Mouse (Mus musculus) gastrocnemius, adult 2 months (tissue): ENCODE measurements at regions not wholly inside any gene's neighbourhood (a gene's known extent, or its start where the extent isn't known, plus 50 kb on each side); places are given as distances from the start of the nearest gene placed in this dataset.

Experiments used
- DNase-seq: peaks from one replicate; pipeline ENCODE4 v3.0.0; 2022
- H3K27ac ChIP-seq: fragments of 200-600 bp; 2 replicates; pipeline ENCODE4 v1.8.1; 2022; ENCODE audit warnings: mild to moderate bottlenecking
- H3K4me3 ChIP-seq: fragments of 200-600 bp; 2 replicates; pipeline ENCODE4 v1.8.1; 2022; ENCODE audit warnings: mild to moderate bottlenecking, moderate library complexity
- CTCF ChIP-seq: fragments of 200-600 bp; IDR thresholded peaks from 2 replicates; pipeline ENCODE4 v1.8.1; 2022; ENCODE audit warnings: antibody characterized with exemption, mild to moderate bottlenecking, moderate library complexity
- intact Hi-C: fragments of 180-260 bp; cut with DNase I; formaldehyde crosslinking; loops from one replicate; pipeline ENCODE4 v1.15.1; 2025

DNA sequence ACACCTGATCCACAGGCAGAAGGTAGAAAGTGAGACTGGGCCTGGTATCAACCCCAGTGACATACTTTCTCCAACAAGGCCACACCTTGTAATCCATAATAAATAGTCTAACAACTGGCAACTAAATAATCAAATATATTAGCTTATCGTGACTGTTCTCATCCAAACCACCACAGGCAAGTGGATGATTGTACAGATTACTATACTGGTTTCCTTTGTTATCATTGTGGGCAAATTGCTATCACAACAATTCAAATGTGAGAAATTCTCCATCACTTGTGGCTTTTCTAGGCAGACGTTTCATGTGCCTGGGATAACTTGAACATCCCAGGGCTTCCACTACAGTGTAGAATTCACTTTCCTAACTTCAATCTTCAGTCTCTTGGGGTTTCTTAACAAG lies 112.6 kb upstream of the Max start:
- H3K4me3 ChIP-seq: no peak overlapping the region
- no peak for TF ChIP-seq CTCF
- no peak for DNase-seq
- intact Hi-C loops: no loop called here
- H3K27ac ChIP-seq: no peak overlapping the region

DNA sequence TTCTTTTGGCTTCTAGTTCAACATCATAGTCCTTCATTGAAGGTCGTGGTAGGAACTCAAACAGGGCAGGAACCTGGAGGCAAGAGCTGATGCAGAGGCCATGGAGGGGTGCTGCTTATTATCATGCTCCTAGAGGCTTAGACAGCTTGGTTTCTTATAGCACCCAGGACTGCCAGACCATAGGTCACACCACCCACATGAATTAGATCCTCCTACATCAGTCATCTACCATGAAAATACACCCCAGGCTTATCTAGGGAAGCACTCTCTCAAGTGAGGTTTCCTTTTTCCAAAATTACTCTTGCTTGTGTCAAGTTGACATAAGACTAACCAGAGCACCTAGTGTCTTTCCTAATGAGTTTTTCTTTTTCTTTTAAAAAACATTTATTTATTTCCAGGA lies 109.7 kb upstream of the Max start:
- intact Hi-C loops: no loop called here
- DNase-seq: no peak
- no peak overlapping the region for H3K4me3 ChIP-seq

GRCm38 (mm10) chr12:77067938-77068337 lies 105.9 kb upstream of the Max start:
- intact Hi-C loops: no loop called here
- TF ChIP-seq CTCF: no peak
- DNase-seq: no peak
- Histone ChIP-seq H3K4me3 (no peak overlapping the region), H3K27ac (no peak overlapping the region)

More for the DNA sequence above, 109.7 kb upstream of the Max start:
- TF ChIP-seq CTCF: no peak
- no peak overlapping the region for H3K27ac ChIP-seq

GRCm38 (mm10) chr12:77067115-77067514 lies 105.1 kb upstream of the Max start:
- no peak for TF ChIP-seq CTCF
- no peak for DNase-seq
- Histone ChIP-seq H3K27ac (no peak overlapping the region), H3K4me3 (no peak overlapping the region)
- intact Hi-C loops: no loop called here

DNA sequence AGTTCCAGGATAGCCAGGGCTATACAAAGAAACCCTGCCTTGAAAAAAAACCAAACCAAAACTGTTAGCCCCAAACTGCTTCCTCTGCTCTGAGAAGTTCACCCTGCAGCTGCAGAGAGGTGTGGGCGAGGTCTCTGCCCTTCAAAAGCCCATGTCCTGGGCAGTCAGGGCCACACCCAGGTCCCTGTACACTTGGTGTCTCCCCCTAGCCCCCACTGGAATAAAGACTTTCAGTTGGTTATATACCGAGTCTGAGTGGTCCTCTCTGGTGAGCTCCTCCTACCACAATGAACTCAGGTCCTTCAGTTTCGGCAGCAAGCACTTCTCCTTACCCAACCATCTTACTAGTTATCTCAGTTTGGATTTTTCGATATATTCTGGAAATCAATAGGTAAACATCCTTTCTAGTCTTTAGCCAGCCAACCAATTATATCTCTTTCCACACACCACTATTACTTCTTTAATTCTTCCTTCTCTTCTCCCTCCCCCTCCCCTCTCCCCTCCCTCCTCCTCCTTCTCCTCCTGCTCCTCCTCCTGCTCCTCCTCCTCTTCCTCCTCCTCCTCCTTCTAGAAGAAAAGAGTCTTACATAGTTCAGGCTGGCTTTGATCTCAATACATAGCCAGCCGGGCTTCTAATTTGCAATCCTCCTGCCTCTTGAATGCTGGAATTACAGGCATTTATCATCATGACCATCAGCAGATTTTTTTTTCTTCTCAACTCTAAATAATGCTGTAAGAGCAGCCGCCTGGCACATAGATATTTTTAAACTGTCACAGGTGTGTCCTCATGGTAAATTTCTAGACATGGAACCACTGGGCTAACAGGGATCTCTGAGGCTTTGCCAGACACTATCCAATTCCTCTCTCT lies 103.9 kb upstream of the Max start:
- no peak for TF ChIP-seq CTCF
- intact Hi-C loops: no loop called here
- no peak overlapping the region for H3K4me3 ChIP-seq
- no peak overlapping the region for H3K27ac ChIP-seq
- DNase-seq: no peak

- intact Hi-C loops: no loop called here
These were observed 102.0 kb upstream of the Max start for GRCm38 (mm10) chr12:77064048-77064447.

GRCm38 (mm10) chr12:77061562-77061847 lies 99.5 kb upstream of the Max start:
- Histone ChIP-seq H3K4me3 (no peak overlapping the region), H3K27ac (peak overlapping the region; percentile 73; the same call in 1 of the 2 replicates)
- peak; percentile 23 for DNase-seq
- intact Hi-C loops: no loop called here
- TF ChIP-seq CTCF: no peak

More at GRCm38 (mm10) chr12:77064048-77064447, 102.0 kb upstream of the Max start:
- H3K27ac ChIP-seq: no peak overlapping the region
- no peak overlapping the region for H3K4me3 ChIP-seq
- TF ChIP-seq CTCF: no peak
- no peak for DNase-seq

GRCm38 (mm10) chr12:77060766-77061561 lies 99.0 kb upstream of the Max start:
- Histone ChIP-seq H3K4me3 (peak overlapping the region; percentile 60), H3K27ac (peak overlapping the region; percentile 73)
- intact Hi-C loops: no loop called here
- TF ChIP-seq CTCF: no peak
- DNase-seq: peak; percentile 24

DNA sequence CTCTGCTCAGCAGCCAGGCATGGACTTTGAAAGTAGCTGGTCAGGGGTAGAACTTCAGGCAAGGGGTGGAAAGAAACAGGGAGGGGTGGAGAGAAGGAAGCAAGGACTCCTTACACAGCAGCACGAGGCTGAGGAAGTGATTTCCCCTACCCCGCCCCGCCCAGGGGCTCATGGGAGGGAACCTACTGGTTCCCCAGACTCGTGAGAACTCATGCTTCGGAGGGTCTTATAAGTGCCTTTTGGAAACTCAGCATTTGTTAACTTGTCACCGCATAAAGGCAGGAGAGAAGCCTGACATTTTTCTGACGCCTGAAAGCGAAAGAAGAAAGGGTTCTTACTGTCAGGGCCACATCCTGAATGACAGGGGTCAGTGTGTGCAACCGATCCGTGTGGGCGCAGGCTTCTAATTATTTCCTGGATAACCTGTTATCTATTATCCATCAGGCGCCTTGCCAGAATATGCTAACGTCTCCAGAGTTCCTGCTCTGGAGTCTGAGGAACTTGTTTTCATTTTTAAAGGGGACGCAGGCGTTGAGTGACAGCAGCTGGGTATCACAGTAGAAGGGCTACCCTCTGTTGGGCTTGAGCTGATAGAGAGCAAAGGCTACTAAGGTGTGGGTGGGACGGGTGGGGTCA lies 98.2 kb upstream of the Max start:
- intact Hi-C loops: no loop called here
- peak; percentile 43 for DNase-seq

DNA sequence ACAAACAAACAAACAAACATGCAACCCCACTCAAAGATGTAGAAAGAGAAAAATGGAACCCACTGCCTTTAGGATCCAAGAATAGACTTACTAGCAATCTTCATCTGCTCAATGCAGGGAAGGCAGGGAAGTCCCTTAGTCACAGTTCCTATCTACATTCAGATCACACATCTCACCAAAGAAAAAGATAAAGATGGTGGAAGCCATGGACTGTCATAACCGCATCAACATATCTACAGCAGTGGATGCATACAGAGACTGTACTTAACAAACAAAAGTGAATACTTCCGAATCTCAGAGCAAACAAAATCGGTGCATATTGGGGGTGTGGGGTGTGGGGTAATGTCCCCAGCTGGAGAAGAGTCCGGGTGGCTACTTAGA lies 97.7 kb upstream of the Max start:
- Histone ChIP-seq H3K27ac (peak overlapping the region; percentile 73), H3K4me3 (no peak overlapping the region; the same call in 1 of the 2 replicates)
- intact Hi-C loops: no loop called here

More for the DNA sequence above, 98.2 kb upstream of the Max start:
- Histone ChIP-seq H3K27ac (peak overlapping the region; percentile 73), H3K4me3 (peak overlapping the region; percentile 60)
- TF ChIP-seq CTCF: no peak

GRCm38 (mm10) chr12:77058596-77059190 lies 96.7 kb upstream of the Max start:
- H3K4me3 ChIP-seq: no peak overlapping the region
- no peak overlapping the region for H3K27ac ChIP-seq
- DNase-seq: no peak
- TF ChIP-seq CTCF: no peak
- intact Hi-C loops: no loop called here

More for the DNA sequence above, 97.7 kb upstream of the Max start:
- no peak for DNase-seq
- no peak for TF ChIP-seq CTCF

- H3K27ac ChIP-seq: no peak overlapping the region
- intact Hi-C loops: no loop called here
- no peak overlapping the region for H3K4me3 ChIP-seq
- no peak for DNase-seq
- TF ChIP-seq CTCF: no peak
These were observed 94.9 kb upstream of the Max start for GRCm38 (mm10) chr12:77056748-77057370.
